Mouse (Mus musculus) limb, embryonic 14.5 days (tissue): Measurements from ENCODE around the gene Zbtb9. TPM values are rescaled to one million over a fixed set of nuclear protein-coding genes. Genes with fewer than 3 reads are reported as not detected.

ENCODE experiments used
- ATAC-seq: fragments of 200-750 bp; cut with Nextera tagmentation; 2 replicates; pipeline ENCODE4 v1.8.0; 2017; ENCODE audit warnings: low read depth, moderate number of reproducible peaks, moderate TSS enrichment; ENCODE audit not compliant: low FRiP score
- DNase-seq: peaks from one replicate; pipeline ENCODE4 v3.0.0-alpha.2; 2015; ENCODE audit warnings: low spot score
- H3K27ac ChIP-seq: fragments of 300-500 bp; sonication (generic); replicated peaks from 2 replicates; pipeline ENCODE4 v1.5.1; 2014; ENCODE audit warnings: low read depth, mild to moderate bottlenecking, low read length, moderate library complexity, mixed read lengths
- H3K27me3 ChIP-seq: fragments of 300-500 bp; sonication (generic); 2 replicates; pipeline ENCODE4 v1.6.1; 2014; ENCODE audit warnings: low read length, mixed read lengths; ENCODE audit not compliant: control insufficient read depth, insufficient read depth
- H3K36me3 ChIP-seq: fragments of 300-500 bp; sonication (generic); 2 replicates; pipeline ENCODE4 v1.6.1; 2014; ENCODE audit warnings: mild to moderate bottlenecking, low read length, moderate library complexity, mixed read lengths; ENCODE audit not compliant: control insufficient read depth, insufficient read depth
- H3K4me1 ChIP-seq: fragments of 300-500 bp; sonication (generic); 2 replicates; pipeline ENCODE4 v1.6.1; 2014; ENCODE audit warnings: antibody characterized with exemption, low read length, mixed read lengths; ENCODE audit not compliant: control insufficient read depth, insufficient read depth
- H3K4me2 ChIP-seq: fragments of 300-500 bp; sonication (generic); replicated peaks from 2 replicates; pipeline ENCODE4 v1.6.1; 2014; ENCODE audit warnings: low read depth, mild to moderate bottlenecking, low read length, moderate library complexity; ENCODE audit not compliant: severe bottlenecking
- H3K4me3 ChIP-seq: fragments of 300-500 bp; sonication (generic); replicated peaks from 2 replicates; pipeline ENCODE4 v1.5.1; 2014; ENCODE audit warnings: low read length
- H3K9ac ChIP-seq: fragments of 300-500 bp; sonication (generic); 2 replicates; pipeline ENCODE4 v1.6.1; 2014; ENCODE audit warnings: mild to moderate bottlenecking, low read depth, low read length, moderate library complexity; ENCODE audit not compliant: severe bottlenecking
- H3K9me3 ChIP-seq: fragments of 300-500 bp; sonication (generic); 2 replicates; pipeline ENCODE4 v1.6.1; 2016; ENCODE audit warnings: low read length; ENCODE audit not compliant: control insufficient read depth
- POLR2A ChIP-seq: fragments of 200-500 bp; IDR thresholded peaks from 2 replicates; pipeline ENCODE4 v1.8.0; 2012; ENCODE audit warnings: inconsistent platforms, mild to moderate bottlenecking, moderate library complexity, borderline replicate concordance; ENCODE audit not compliant: insufficient read depth, insufficient read length; ENCODE audit errors: extremely low read depth
- WGBS: fragments of 180-500 bp; shearing (Covaris S2); extraction: QIAGEN DNeasy Blood & Tissue Kit; methylation state at CpG from one replicate; pipeline ENCODE4 v1.1.7; 2014; 5-methylcytosine and 5-hydroxymethylcytosine counted together
- polyA plus RNA-seq, 2 experiments: library from polyadenylated mRNA; depleted of rRNA in 1 of 2; stranded (reverse) in 1 of 2; unstranded in 1 of 2; fragments of >200 nt; fragmentation: Nextera tagmentation in 1 of 2; extraction: Ambion mirVana in 1 of 2; gene quantifications; 2 replicates each; pipeline versions ENCODE4 v1.2.1 to v1.2.3; 2012 to 2014

The Zbtb9 gene
- polyA plus RNA-seq, 2 experiments, result 10.0 to 14.8 TPM

DNA sequence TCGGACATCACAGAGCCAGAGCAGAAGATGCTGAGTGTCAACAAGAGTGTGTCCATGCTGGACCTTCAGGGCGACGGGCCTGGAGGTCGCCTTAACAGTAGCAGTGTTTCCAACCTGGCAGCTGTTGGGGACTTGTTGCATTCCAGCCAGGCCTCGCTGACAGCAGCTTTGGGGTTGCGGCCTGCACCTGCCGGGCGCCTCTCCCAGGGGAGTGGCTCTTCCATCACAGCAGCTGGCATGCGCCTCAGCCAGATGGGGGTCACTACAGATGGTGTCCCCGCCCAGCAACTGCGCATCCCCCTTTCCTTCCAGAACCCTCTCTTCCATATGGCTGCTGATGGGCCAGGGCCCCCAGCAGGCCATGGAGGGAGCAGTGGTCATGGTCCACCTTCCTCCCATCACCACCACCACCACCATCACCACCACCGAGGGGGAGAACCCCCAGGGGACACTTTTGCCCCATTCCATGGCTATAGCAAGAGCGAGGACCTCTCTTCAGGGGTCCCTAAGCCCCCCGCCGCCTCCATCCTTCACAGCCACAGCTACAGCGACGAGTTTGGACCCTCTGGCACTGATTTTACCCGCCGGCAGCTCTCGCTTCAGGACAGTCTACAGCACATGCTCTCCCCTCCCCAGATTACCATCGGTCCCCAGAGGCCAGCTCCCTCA lies 11.3 kb upstream of the Zbtb9 start:
- no peak for DNase-seq
- Histone ChIP-seq H3K9me3 (no peaks in the 10 kb centered on the region), H3K9ac (no peak overlapping the region), H3K36me3 (peaks cover 95% of the 10 kb centered on the region), H3K4me1 (no peaks in the 10 kb centered on the region), H3K27ac (no peak overlapping the region), H3K4me2 (no peak overlapping the region), H3K4me3 (no peak overlapping the region), H3K27me3 (no peaks in the 10 kb centered on the region)
- 0 out of 2 replicates have a peak, but pooled peaks have one; percentile 11 for ATAC-seq
- no peak for TF ChIP-seq POLR2A
- 93% methylated on average over 19 of the region's 21 CpGs for WGBS

DNA sequence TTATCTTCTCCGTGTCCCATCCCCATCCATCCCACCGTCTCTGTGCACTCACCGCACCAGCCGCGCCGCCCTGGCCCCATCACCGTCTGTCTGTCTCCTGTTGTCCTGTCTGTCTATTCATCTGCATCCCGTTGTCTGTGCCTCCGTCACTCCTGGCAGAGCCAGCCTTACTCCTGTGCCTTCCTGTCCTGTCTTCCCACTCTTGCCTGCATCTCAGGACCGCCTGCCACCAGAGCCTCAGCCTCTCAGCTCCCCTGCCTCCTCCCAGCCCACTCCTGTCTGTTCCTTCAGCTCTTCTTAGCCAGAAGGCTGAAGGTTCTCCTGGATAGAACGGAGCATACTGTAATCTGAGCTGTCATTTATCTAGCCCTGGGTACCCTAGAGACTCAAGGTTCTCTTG lies 6.0 kb upstream of the Zbtb9 start:
- ATAC-seq (no peak), DNase-seq (no peak)
- WGBS, result 90% methylated on average over 11 of the region's 11 CpGs
- no peak overlapping the region for H3K27ac ChIP-seq
- H3K4me3 ChIP-seq, result no peak overlapping the region
- no peak for TF ChIP-seq POLR2A
- H3K36me3 ChIP-seq, result peaks cover 66% of the 10 kb centered on the region
- no peak overlapping the region for H3K9ac ChIP-seq
- H3K4me2 ChIP-seq, result no peak overlapping the region
- peaks cover 10% of the 10 kb centered on the region for H3K4me1 ChIP-seq
- H3K9me3 ChIP-seq, result no peaks in the 10 kb centered on the region
- H3K27me3 ChIP-seq, result no peaks in the 10 kb centered on the region

DNA sequence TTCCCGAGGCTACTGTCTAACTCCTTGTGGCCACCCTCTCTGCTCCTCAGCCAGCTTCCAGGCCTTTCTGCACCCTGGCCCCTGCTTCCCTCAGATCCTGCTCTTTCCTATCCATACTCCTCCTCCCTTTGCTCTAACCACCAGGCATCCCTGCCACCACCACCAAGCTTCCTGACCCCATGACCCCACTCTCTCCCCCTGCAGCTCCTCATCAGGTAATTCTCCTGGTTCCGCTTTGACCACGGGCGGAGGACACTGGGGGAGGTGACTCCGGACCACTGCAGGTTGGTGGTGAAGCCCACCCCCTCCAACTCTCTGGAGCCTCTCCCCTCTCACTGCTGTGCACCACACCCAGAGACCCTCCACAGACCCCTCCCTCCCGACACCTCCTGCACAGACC lies 5.5 kb upstream of the Zbtb9 start:
- H3K36me3 ChIP-seq, result peaks cover 61% of the 10 kb centered on the region
- H3K4me3 ChIP-seq, result no peak overlapping the region
- no peak overlapping the region for H3K9ac ChIP-seq
- no peaks in the 10 kb centered on the region for H3K9me3 ChIP-seq
- no peaks in the 10 kb centered on the region for H3K27me3 ChIP-seq
- no peak overlapping the region for H3K27ac ChIP-seq
- H3K4me1 ChIP-seq, result peaks cover 11% of the 10 kb centered on the region
- DNase-seq (no peak), ATAC-seq (no peak)
- WGBS, result 81% methylated on average over 6 of the region's 6 CpGs
- TF ChIP-seq POLR2A, result no peak
- no peak overlapping the region for H3K4me2 ChIP-seq

DNA sequence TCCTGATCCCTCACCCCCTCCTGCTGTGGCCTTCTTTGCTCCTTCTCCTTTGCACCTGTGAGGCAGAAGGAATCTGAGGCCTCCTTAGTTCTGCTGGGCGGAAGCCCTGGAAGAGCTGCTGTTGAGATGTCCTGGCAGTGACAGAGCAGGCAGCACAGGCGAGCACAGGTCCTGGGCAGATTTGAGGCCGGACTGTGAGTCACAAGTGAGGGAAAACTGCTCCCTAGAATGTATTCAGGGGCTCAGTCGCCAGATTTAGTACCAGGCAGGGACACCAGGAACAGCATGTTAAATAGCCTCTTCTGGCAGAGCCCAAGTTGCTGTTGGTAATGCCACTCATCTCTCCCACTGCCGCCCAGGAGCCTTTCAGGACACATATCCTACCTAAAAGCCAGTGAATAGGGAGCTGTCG lies 4.8 kb upstream of the Zbtb9 start:
- peaks cover 53% of the 10 kb centered on the region for H3K36me3 ChIP-seq
- peaks cover 11% of the 10 kb centered on the region for H3K4me1 ChIP-seq
- H3K27ac ChIP-seq, result no peak overlapping the region
- no peaks in the 10 kb centered on the region for H3K9me3 ChIP-seq
- no peak overlapping the region for H3K4me3 ChIP-seq
- ATAC-seq (no peak), DNase-seq (no peak)
- no peak for TF ChIP-seq POLR2A
- no peaks in the 10 kb centered on the region for H3K27me3 ChIP-seq
- WGBS, result 78% methylated on average over 6 of the region's 6 CpGs
- no peak overlapping the region for H3K4me2 ChIP-seq
- H3K9ac ChIP-seq, result no peak overlapping the region

DNA sequence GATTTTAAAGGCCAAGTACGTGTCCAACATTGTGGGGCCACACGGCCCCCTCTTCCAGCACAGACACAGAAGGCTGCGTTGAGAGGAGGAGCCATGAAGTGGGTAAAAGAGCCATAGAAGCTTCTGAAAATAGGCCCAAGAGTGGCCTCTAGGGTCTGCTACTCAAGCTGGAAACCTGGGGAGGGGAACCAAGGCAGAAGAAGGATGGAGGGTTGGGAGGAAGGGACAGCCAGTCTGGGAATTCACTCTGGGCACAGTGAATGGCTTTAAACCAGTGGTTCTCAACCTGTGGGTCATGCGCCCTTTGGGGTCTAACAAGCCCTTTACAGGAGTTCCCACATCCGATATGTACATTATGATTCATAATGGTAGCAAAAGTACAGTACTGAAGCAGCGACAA lies 3.7 kb upstream of the Zbtb9 start:
- Histone ChIP-seq H3K9me3 (no peaks in the 10 kb centered on the region), H3K9ac (no peak overlapping the region), H3K36me3 (peaks cover 47% of the 10 kb centered on the region), H3K27me3 (no peaks in the 10 kb centered on the region), H3K27ac (no peak overlapping the region), H3K4me2 (no peak overlapping the region), H3K4me1 (peaks cover 17% of the 10 kb centered on the region), H3K4me3 (no peak overlapping the region)
- DNase-seq (no peak), ATAC-seq (no peak)
- no peak for TF ChIP-seq POLR2A
- WGBS, result 87% methylated on average over 6 of the region's 6 CpGs

DNA sequence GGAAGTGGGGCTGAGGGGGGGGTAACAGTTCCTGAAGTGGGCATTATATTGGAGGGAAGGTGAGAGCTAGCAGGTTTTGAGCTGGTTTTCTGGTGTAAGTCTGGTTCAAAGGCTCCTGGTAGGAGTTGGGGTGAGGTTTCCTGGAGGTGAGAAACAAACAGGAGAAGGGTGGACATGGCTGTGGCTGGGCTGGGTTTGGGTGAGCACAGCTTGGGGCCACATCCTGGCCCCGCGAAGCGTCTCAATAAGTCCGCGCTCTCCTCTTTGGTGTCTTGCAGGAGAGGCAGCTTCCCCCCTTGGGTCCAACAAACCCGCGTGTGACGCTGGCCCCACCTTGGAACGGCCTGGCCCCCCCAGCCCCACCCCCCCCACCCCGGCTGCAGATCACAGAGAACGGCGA lies 2.7 kb upstream of the Zbtb9 start:
- no peak for DNase-seq
- Histone ChIP-seq H3K27me3 (no peaks in the 10 kb centered on the region), H3K4me2 (no peak overlapping the region), H3K9ac (no peak overlapping the region), H3K4me1 (peaks cover 17% of the 10 kb centered on the region), H3K36me3 (peaks cover 44% of the 10 kb centered on the region), H3K4me3 (no peak overlapping the region), H3K9me3 (no peaks in the 10 kb centered on the region), H3K27ac (no peak overlapping the region)
- 73% methylated on average over 10 of the region's 12 CpGs for WGBS
- TF ChIP-seq POLR2A, result no peak
- ATAC-seq, result no peak
